Mouse (Mus musculus) urinary bladder, postnatal 25 days (tissue): ENCODE data around the gene Btg4.

Experiments
- DNase-seq: peaks from one replicate; pipeline ENCODE4 v3.0.0; 2022; ENCODE audit warnings: low spot score

Btg4 gene

DNA sequence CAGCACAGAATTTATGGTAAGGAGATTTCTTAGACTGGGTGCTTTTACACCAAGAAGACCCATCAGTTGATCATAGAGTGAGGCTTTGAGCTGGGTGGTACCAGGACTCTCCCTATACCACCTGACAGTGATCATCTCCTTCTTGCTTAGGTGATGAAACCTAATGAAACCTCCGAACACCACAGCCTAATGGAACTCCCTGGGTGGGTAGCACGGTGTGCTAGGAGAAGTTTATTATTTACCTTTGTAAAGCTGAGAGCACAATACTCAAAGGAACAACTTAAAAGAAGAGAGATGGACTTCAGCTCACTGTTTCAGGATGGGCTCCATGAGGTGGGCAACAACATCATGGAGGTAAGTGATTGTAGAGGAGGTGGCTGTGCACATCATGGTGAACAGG lies at the start of gene Btg4:
Gene Btg4, plus strand, starts transcription at position 301 of the 400 bp plus-strand sequence.
- DNase-seq, result no peak

DNA sequence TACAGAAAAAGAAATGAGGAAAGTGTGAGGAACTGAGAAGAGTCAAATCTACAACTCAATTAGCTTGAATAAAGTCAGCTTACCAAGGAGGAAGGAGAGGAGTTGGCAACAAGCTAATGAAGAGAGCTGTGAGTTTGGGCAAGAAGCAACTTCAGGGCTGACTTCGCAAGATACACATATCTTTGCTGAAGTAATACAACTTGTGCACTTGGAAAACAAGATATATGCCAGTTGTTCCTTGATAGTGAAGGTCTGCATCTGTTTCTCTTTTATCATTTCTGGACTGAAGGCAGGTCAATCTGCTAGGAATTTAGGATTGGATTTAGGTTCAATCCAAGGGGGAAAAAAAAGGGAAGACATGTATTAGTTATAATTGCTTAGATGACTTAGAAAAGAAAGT lies 47.1 kb upstream of the Btg4 start:
- DNase-seq, result no peak

DNA sequence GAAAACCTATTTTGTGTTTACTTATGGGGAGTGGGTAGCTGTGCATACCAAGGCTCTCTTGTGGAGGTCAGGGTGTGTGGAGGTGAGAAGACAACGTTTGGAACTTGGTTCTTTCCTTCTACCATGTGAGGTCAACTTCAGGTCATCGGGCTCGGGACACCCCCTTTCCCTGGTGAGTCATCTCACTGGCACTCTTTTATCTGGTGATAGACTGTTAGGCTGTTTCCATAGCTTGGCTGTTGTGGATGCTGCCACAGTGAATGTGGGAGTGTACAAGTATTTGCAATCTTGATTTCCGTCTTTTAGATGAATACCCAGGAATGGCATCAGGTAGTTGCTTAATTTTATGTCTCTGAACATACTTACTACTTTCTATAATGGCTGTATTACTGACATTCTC lies 45.0 kb upstream of the Btg4 start:
- peak; percentile 17 for DNase-seq

DNA sequence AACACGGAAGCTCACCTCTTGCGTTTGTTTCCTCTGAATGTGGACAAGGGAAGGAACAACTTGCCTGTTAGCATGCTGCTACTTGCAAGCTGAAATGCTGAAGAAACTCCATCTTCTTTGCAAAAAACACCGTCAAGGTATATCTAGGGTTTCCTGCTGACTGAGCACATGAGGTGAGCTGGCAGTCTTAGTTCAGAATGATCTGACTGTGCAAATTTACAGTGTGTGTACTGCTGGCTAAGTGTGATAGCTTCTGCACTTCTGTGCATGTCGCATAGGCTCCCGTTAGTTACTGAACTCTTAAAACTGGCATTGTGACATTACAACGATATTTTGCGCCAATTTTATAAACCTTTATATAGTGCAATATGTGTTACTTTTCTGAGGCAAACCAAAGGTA lies 41.0 kb upstream of the Btg4 start:
- DNase-seq, result no peak

DNA sequence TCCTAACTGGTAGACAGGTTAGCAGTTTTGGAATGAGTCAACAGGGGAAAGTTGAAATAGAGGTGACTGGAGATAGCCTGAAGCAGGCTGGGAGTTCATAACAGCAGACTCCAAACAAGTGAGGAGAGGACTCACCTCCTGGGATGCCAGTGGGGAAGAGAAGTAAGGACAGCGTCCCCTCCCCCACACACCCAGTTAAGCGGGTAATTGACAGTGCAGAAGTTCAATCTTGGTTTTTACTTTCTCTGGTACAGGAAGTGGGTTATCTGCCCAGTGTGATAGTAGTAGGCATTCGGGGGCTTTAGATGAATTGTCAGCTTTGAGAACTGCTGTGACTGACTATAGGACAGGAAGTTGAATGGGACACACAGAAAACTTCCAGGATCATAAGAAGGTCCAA lies 40.4 kb upstream of the Btg4 start:
- no peak for DNase-seq

DNA sequence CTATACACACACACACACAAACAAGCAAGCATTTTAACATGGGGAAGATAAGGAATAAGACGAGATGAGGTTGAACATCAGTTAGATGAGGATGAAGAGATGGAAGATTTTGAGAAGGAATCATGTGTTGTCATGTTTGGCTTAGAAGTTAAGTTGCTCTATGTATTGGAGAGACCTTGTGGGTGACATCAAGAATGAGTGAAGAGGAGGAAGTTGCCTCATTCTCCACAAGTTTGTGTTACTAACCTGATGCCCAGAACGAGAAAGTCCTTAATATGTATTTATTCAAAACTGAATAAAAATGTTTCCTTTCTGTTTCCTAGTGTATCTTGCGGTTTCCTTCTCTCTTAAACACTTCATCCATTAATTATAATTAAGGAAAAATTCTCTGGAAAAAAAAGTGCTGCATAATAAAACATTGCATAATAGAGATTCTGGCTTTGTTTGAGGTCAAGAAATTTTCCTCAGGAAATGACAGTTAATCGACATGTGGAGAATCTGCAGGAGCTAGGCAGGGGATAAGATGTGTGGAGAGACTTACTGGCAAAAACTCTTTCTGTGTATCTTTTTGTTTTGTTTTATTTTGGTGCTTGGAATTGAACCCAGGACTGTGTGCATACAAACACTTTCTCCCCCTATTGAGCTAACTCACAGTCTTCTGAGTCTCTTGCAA lies 39.4 kb upstream of the Btg4 start:
- no peak for DNase-seq

DNA sequence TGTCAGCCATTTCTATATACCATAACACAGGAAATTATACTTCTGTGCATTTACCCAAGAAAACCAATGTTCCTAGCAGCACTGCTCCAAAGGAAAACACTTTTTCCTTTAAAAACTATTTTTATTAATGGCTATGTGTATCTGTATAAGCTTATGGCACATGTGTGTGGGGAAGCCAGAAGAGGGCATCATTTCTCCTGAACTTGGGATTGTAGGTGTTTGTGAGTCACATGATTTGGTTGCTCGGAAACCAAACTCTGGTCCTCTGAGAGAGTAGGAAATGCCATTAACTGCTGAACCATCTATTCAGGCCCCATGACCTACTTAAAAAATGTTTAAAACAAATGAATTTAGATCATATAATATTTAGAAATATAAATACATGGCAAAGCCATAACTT lies 33.7 kb upstream of the Btg4 start:
- DNase-seq, result no peak

DNA sequence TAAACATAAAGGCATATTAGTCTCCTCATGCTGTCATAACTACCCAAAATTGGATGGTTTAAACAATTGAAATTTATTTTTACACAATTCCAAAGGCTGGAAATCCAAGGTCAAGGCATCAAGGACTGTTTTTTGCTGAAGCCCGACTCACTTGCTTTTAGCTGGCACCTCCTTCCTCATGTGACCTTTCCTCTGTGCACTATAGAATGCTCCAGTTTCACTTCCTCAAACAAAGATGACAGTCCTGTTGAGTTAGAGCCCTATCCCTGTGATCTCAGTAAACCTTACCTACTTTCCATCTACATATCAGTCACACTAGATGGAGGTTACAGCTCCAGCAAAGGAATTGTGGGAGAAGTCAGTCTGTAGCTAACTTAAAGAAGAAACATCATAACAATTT lies 30.6 kb upstream of the Btg4 start:
- DNase-seq, result no peak

DNA sequence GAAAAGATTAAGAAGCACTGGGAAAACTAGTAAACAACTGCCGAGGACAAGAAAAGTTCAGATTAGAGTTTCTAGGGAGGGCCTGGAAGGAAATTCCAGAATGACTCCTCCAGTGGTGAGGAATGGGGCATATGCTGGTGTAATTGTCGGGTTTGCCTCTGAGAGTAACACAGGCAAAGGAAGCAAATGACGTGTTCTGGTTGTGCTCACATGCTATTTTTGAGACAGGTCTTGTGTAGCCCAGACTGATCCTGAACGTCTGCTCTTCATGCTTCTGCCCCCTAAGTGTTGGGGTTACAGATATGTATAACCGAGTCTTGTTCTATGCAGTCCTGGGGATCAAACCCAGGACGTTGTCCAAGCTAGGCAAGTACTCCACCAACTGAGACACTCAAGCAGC lies 29.1 kb upstream of the Btg4 start:
- DNase-seq, result no peak

DNA sequence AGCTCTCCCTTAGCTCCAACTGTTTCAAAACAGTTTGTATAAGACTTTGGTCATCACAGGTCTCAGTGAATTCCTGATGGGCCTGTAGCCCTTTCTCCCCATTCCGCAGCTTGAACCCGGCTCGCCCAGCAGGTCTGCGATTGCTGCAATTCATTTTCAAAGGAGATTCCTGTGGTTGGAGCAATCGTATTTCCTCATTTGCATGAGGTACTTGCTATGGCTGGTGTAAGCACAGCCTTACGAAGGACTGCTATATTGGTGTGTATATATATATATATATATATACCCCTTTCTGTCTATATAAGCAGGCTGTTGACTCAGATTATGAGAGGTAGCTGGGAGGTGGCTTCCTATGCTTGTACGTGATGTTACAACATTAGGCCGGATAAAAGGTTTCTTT lies 28.4 kb upstream of the Btg4 start:
- DNase-seq, result no peak

DNA sequence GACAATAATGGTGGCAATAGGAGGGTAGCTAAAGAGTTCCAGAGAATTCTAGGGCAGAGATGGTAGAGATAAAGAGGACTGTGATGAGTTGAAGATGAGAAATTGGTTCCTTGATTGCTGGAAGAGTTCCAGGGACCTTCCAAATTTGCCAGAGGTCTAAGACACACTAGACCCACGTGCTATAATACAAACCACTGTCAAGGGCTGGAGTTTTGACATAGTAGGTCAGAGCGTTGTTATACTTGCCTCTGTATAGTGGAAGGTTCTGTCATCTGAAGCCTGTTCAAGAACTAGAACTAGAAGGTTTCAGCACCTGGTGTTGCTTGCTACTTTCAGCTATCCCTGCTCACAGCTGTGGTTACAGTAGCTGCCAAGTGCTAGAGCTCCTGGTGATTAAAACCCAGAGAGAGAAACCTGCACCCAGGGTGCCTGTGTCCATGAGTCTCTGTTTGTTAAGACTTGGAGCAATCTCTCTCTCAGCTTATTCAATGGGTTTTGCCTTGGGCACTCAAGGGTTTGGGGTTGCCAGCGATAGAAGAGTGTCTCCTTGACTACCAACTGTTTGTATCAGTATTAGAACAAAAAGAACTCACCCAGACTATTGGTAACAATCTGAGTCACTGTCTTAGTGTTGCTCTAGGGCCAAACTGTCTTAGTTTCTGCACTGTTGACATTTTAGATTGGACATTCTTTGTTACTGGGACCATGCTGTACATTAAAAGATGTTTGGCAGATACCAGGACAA lies 27.7 kb upstream of the Btg4 start:
- DNase-seq, result no peak

DNA sequence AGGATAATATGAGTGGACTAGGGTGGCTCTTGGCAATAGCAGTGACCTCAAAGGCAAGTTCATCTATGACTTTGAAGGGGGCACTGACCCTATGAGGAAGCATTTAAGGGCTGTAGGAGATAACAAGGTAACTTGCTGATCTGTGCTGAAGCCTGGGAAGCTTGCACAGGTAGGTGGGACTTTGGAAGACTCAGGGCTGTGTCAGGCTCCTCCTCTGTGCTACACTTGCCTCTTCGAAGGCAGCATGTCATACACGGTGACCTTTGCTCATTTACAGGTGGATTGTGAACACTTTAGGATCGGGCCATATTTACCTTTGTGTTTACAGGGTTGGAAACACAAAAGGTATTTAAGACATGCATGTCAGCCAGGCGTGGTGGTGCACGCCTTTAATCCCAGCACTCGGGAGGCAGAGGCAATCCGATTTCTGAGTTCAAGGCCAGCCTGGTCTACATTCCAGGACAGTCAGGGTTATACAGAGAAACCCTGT lies 19.2 kb upstream of the Btg4 start:
- DNase-seq, result no peak

DNA sequence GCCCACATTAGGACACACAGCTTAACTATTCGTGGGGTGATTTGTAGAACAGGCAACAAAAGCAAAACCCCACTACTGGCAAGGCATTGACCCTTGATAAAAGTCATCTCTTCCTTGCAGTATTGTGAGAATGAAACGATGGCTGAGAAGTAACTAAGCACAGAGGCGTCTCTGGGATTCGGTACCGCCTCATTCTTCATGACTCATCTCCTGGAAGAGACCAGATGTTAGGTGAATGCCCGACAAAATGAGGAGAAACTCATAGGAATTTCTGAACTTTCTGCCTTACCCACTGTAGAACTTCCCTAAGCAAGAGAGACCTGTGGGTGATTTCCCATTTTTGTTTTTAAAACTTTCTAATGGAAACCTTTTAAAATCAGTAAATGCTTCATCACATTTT lies 18.6 kb upstream of the Btg4 start:
- no peak for DNase-seq

DNA sequence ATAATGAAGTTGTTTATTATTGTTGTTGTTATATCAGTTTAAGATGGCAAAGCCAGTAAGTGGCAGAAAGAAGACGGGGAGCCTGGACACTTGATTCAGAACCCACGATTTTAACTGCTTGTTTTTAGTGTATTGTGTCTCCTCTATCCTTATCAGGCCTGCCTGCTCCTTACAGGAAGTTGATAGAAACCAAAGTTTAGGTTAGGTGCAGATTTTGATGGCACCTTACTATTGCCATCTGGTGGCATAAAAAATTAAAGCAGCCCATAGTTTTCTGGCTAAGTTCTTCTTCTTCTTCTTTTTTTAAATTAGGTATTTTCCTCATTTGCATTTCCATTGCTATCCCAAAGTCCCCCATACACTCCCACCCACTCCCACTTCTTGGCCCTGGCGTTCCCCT lies 8.5 kb upstream of the Btg4 start:
- no peak for DNase-seq

DNA sequence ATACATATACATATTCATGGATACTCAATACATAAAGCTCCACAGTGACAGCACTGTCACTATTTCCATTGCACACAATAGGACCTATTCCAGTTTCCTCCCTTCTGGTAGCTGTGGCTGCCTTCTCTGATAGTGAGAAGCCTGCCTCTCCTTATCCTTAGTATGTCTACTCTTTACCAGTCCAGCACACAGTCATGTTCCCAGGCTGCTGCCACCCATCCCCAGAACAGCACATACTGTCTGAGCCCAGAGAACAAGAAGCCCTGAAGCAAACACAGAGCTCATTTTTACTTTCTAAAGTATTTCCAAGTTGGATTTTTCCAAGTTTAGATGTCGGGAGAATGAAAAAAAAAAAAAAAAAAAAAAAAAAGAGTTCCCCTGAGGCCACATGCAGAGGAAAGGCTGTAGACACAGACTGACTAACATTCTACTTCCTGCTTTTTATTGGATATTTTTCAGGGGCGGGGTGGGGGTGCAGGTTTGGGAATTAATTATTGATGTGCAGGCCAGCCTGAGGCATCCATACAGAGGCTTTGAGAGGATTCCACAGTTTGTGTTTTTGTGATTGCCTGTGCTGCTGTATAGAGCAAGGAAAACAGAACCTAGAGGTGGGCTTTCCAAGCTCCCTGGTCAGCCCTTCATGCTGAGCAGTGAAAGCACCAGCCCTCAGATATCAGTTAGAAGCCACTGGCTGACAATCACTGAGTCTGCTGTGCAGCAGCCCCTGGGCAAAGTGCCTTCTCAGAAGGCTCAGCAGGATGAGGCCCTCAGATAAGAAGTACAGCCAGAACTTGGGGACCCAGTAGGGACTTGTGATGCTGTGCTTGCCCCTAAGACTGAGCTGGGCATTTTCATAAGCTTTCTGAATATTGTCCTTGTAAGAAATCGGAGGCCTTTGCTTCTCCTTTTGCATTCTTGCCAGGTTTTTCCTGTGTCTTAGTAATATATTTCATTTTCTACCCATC lies 4.1 kb upstream of the Btg4 start:
- no peak for DNase-seq

DNA sequence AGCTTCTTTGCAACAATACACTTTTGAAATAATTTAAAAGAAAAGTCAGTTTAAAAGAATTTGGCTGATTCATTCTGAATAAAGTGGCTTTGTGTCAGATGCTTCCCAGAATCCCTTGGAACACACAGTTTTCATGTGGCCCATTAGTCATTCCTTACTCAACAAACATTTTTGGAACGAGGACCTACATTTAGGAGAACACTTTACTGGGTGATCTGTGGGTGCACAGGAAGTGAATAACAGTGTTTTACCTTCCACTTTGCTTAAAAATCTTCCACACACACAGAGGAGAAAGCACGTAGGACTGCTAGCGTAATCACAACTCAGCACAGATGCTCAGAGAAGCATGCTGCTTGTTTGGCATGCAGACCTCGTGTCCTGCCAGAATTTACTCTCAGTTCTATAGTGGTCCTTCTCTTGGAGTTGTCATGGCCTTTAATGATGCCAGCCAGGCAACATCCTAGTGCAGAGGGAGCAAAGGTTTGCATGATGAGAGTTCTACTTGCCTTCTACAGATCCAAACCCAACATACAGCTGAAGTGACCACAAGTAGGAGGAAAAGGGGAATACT lies 1.7 kb upstream of the Btg4 start:
- DNase-seq, result no peak

DNA sequence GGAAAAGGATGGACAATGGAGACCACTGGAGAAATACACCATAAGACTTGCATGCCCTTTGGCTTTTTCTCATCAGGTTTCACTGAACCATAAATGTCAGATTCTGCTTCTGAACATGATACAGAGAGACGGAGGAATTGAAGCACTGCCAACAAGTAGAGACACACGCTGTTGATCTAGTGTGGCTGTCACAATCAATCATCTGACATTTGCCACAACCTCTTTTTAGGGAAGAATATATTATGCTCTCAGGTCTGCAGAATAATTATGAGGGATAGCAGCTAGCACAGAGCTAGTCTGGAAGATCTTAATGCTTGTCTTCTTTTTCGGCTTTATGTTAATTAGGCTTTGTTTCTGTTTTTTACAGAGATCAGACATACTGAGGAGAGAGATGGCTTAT lies 7.5 kb downstream of the Btg4 start:
- DNase-seq, result no peak

DNA sequence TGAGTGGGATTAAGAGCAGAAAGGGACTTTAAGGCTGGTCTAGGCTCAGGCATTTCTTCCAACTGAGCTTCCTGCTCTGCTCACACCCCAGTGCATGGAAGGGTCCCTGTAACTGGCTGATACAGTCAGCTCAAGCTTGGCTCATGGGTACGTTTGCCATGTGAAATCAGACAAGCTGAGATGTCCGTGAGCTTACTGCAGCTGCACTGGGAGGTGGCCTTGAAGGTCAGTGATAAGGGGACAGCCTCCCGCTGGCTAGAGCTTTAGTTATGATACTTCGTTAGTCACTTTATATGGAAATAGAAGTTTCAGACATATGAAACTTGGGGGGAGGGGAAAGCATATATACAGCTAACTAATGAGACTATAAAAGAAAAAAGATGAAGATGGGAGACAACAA lies 10.1 kb downstream of the Btg4 start:
- no peak for DNase-seq

DNA sequence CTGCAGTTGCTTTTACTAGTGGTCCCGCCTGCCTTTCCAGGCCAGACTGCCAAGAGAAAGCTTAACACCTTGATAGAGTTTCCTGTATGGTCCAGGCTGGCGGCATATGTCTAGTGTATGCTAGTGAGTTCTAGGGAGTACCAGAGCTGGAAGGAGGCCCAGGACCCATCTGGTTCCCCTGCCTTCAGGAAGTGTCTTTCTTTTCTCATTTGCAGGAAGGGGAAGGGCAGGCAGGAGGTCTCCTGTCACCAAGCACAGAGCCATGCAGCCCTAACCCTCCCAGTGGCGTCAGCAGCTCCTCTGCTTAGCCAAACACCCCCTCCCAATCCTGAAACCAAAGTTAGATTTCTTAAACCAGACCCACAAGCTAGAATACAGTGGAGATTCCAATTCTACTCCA lies 15.1 kb downstream of the Btg4 start:
- no peak for DNase-seq

DNA sequence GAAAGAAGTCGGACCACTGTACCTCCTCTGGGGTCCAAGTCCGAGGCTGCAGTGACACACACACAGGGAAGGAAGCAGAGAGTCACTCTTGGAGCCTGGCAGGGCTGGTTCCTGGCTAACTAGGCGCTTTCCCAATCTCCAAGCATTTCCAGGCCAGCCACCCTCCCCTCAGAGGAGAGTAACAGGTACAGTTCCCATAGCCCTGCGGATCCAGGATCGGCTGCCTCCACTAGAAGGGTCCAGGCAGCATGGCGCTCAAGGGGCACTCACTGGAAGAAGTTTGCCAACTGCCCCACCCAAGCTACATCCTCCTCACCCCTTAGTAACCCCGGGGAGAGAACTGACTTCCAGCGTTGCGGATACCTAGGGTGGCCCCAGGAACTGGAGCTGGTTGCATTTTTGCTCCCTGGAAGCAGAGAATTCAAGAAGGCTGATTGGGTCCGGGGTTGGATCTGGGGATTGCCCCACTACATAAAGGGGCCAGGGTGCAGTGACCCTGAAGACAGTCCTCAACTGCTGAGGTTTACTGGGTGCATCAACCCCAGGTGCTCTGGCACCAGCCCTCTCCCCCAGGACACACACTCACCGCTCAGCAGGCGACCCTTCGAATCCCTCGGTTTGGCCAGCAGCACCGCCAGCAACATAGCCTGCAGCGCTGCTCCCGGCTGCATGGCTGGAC lies 15.7 kb downstream of the Btg4 start:
- DNase-seq, result peak; percentile 8

DNA sequence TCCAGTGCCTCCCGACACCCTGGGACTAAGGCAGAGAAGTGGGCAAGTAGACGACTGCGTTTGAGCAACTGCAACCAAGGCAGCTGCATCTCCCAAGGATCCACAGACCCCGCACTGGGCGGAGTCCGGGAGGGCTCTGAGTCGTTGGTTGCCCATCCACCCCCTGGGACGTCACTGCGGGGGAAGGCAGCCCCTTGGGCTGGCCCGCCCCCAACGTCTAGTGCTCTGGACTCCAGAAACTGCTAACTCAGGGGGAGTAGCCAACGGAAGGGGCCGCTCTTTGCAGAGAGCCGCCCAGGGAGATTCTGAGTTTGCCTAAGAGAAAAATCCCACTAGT lies 16.2 kb downstream of the Btg4 start, which contains the start of gene Layn:
Gene Layn, minus strand, starts transcription at position 116 of the 337 bp plus-strand sequence.
- peak; percentile 60 for DNase-seq

DNA sequence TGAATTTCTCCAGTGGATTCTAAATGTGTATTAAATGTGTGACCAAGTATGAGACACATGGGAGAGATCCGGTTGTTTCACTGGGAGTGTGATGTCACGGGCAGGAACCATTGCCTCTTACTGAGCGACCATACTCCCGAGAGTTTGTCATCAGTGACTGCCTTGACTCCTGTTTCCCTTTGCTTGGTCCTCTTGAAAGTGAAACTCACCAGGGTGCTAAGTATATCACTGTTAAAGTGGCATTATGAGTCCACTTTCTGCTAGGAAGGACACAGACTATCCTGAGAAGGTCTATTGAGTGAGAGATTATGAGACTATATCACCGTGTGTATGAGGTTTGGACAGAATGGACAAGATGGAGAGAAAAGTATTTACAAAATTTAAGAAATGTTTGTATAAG lies 20.9 kb downstream of the Btg4 start:
- no peak for DNase-seq
